Mouse (Mus musculus) gastrocnemius, adult 8-10 months (tissue): ENCODE results near the gene Stom. TPM values are rescaled to one million over a fixed set of nuclear protein-coding genes. Genes with fewer than 3 reads are reported as not detected.
A peak's percentile ranks its signal among the peaks of the same experiment; 100 is the strongest.

Source experiments
- DNase-seq, 2 experiments: peaks; one replicate each; pipeline ENCODE4 v3.0.0; 2022; ENCODE audit warnings: low spot score in 2 of 2
- total RNA-seq, 4 experiments: library from RNA; stranded (reverse); gene quantifications; 2 replicates each; pipeline ENCODE4 v1.2.4; 2022

The Stom gene
- 10 to 100 TPM; 25.3 to 27.8 (median 26.6) TPM for total RNA-seq

DNA sequence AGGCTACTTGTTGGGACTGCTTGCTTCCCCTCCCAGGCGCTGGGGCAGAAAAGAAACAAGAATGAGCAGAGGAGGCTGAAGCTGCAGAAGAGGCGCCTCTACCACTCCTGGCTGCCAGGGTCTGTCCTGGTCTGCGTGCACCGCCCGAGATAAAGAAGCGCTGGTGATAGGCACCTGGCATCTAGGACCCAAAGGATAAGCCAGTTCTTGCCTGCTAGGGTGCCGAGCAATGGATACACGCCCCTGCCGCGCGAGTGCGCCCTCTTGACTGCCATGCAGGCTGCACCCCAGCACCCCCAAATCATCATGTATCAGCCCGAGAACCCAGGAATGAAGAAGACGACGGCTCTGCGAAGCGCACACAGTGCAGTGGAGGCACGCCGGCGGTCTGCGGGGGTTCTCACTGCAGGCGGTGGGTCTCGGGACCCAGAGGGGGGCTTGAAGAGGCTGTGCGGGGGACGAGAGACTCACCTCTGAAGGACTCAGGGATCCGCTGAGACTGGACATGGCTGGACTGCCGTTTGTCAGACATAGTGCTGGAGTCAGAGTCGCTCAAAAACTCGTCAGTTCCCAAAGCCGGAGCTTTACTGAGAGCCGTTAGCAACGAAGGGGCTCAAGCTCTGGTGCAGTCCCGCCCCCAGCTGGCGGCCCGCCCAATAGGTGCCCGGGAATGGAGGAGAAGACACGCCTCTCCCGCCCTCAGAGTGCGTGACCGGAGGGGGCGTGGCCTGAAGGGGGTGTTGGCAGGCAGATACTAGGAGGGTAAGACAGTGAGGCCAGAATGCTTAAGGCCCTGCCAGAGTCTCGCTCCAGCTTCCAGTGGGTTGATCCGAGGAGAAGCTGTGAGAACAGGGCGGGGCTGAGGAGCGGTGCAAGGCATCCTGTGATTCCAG, at the start of gene Stom:
Stom (minus strand) TSS at position 589 of the 893 bp plus-strand sequence.
- peak; percentile 99 to 100 for DNase-seq

DNA sequence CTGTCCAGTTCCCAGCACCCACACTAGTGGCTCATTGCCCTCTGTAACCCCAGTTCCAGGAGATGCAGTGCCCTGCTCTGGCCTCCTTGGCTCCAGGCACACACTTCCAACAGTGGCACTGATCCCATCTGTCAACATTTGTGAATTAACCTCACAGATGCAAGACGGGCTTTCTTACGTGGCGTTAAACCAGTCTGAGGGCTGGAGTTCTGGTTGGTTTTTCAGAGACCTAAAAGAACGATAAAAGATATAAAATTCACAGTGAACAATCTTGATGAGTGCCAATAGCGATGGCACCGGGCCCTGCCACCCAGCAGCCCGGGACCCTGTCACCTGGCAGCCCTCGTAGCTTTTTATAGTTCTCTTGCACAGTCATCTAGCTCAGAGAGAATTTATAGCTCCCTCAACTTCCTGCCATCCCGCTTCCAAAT, 48.7 kb upstream of the Stom start:
- DNase-seq, result peak; percentile 34 to 46

DNA sequence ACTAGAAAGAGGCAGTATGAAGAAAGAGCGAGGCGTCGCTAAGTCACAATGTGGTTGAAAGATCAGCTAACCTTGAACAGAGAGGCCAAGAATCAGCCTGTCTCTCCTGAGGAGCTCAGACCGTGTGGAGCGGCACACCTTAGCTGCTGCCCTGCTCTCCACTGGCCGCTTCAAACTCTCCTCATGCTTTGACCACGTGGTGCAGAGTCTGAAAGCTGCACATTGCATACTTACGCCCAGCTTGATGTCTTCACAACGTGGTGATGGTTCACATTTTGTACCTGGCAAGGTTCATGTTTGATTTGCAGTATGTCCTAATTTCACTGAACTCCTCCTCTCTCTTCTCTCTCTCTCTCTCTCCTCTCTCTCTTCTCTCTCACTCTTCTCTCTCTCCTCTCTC, 42.5 kb upstream of the Stom start:
- no peak for DNase-seq

DNA sequence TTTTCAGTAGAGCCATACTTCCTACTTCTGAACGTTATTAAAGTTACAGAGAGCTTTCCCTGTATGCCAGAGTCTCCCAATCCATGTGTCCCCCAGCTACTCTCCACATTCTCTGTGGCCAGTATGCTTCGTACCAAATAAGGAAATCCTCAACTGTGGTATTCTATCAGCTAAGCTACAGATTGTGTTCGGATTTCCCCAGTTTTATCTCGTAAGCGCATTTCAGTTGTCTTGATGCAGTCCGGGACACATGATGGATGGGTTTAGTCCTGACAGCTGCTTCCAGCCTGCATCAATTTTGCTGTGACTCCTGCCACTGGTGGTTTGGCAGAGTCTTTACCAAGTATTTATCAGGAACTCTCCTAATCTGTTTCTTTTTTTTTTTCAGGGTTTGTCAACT, 40.8 kb upstream of the Stom start:
- DNase-seq, result no peak

DNA sequence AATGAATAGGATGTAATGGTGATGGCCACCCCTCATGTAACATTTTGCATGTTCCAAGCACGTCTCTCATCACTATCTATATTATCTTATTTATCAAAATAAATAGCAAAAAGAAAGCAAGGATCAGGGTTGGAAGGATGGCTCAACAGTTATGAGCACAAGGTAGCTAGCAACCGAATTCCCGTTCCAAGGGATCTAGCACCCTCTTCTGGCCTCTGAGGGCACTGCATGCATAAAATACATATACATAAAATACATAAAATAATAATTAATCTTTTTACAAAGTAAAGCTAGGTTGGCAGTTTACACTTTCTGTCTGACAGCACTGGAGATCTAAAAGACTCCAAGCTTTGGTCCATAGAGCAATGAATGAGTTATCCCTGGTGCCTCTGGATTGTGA, 36.2 kb upstream of the Stom start:
- no peak for DNase-seq

DNA sequence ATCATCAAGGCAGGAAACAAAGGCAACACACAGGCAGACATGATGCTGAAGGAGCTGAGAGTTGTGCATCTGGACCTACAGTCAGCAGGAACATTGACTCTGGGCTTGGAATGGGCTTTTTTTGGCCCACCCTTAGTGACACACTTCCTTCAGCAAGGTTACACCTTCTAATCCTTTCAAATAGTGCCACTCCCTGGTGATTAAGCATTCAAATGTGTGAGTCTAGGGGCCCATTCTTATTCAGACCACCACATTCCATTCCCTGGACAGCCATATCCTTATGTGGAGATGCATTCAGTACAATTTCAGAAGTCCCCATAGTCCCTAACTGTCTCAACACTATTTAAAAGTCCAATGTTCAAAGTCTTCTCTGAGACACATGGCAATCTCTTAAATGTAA, 33.9 kb upstream of the Stom start:
- no peak for DNase-seq

DNA sequence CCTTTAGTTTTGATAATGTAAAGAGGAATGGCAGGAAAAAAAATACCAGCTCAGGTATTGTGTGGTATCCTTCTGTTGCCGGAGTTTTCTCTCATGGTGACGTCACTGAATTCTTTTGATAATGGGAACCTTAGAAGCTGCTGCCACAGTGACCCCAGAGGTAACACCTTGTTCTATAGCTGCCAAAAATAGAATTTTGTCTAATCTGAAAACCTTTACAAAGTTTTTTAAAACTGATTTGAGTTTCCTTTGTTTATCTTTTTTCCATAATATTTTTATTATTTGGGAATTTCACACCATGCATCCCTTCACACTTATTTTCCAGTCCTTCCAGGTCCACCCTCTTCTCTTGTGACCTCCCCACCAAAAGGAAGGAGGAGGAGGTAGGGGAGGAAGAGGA, 30.9 kb upstream of the Stom start, which contains the start of gene 4930568D16Rik:
4930568D16Rik (minus strand) TSS at position 101 of the 400 bp plus-strand sequence.
- no peak for DNase-seq

DNA sequence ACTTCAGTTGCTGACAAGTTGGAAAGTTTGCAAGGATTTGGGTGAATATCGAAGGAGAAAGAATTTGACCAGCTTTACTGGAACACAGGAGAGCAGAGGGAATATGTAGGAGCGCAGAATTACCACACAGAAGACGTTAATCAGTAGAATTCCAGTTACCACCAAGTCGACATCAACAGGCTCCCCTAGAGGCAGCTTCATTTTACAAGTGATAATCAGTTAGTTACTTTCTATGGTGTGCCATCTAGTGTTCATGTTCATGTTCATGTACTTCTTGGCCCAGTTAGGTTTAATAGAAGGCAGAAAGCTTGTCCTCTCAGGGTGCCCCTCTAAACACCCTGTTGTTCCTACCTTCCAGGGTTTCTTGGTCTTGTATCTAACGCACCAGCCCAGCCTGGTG, 12.4 kb upstream of the Stom start:
- DNase-seq, result no peak

DNA sequence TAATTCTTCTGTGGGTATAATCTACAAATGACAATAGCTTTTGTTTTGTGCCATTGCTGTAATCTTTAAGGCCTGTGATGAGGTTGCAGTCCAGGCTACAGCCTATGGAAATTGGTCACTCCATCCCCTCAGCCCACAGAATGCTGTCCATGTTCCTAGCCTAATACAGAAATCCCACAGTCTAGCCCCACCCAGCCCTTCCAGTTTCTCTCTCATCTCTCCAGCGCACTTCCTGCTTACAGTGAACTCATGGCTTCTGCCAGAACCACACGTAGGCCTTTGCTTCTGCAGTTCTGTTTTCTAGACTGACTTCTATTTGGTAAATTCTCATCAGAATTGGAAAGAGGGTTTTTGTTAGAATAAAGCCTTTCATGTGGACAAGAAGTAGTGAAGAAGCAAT, 9.2 kb upstream of the Stom start:
- DNase-seq, result no peak

DNA sequence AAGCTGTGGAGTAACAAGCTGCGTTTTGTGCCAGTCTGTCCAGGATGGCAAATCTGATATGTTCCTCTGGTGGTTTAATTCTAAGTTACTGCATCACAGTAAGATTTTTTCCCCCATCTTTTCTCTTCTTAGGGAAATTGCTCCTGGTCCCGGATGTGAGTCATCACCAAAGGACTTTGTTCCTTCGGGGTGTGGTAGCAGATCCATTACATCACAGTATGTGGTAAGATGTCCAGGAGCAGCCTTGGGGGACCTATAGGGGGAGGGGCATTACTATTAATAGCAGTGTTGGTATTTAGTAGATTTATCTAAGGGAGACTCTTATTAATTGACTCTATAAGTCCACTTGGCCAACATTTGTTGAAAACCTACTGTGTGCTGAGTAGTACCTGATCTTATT, 5.8 kb upstream of the Stom start:
- DNase-seq, result no peak

DNA sequence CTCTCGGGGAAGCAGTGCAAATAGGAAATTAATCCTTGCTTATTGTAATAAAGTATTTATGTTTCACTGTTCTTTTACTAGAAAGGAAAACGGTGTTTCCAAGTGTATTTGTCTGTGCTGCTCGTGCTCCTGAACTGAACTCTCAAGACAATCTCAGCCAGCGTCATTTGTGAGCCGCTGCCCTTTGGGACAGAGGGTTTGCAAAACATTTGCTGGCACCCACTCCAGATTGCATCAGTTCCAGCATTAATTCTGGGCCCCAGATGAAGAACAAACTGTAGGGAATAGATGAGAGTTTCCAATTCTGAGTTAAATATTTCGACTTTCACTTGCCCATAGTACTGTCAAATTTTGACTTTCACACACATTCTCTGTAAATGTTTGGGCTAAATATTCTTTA, 1.9 kb upstream of the Stom start:
- DNase-seq, result peak; percentile 24 to 44

DNA sequence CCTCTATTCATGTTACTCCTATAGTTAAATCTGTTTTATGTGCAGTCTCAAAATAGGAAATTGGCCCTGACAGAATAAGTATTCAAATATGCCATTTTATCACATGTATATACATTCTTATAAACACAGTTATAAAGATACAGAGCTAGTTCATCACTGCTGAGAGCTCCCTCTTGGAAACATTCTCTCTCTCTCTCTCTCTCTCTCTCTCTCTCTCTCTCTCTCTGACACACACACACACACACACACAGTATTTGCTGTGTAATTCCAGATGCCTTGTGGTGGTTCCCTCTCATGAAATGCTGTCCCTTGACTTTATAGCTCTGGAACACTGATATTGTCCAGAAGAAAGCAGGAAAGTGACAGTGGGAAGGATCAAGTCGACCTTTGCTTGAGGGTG, 1.3 kb upstream of the Stom start:
- no peak for DNase-seq

DNA sequence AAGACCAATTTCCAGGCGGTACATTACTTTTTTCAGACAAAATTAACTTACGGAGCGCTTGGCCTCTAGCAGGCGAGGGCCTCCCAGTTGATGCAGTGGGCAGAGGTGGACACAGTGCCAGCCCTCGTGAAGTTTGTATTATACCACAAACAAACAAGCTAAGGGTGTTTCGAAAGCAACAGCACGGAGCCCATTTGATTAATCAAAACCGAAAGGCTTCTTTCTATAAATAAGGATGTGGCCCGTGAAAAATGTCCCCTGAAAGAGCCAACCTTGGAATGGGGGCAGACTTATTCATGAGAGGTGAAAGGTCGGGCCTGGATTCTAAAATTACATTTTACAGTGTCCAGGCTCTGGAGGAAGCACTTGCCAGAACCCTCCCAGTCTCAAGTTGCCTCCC, 643 bp upstream of the Stom start:
- peak; percentile 27 to 32 for DNase-seq

DNA sequence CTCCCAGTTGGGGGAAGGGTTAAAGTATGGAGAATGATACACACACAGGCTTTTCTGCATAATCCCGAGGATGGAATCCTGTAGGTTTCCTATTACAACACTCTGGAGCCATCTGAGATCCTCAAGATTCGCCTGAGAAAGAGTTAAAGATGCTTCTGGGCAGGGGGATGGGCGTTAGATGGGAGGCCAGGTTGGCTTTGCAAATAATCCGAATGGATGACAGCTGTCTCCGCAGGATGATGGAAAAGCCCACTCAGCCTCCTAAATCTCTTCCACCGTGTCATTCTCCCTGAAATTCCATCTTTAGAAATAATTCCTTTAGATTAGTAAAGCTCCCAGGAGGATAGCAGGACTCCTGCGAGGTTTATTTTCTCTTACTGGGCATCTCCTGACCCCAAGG, 1.2 kb downstream of the Stom start:
- no peak for DNase-seq

DNA sequence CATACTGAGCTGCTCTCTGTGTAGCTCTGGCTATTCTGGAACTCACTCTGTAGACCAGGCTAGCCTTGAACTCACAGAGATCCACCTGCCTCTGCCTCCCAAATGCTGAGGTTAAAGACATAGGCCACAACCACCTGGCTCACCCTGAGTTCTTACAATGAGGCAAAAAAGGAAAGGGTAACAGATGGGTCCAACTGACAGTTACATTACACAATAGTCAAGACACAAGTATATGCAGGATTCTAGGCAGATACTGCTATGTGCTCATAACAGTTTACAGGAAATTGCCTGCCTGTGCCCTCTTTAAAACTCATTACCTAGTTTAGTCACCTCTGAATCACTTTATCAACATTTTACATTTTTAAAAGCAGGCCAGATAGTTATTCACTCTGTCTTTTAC, 3.1 kb downstream of the Stom start:
- no peak for DNase-seq

DNA sequence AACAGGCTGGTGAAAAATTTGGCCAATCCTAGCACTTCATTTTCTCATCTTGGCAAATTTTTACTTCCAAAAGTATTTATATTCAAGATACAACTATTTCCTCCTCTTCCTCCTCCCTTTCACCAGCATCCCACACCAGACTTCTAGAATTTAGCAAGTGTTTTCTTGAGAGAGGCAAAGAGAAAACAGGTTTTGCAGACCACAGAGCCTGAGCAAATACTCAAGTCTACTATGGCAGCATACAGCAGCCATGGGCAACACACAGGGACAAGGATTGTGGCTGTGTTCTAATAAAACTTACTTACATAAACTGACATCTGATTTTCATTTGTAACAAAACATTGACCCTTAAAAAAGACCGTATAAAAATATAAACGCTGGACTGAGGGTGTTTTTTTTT, 5.6 kb downstream of the Stom start:
- DNase-seq, result no peak

DNA sequence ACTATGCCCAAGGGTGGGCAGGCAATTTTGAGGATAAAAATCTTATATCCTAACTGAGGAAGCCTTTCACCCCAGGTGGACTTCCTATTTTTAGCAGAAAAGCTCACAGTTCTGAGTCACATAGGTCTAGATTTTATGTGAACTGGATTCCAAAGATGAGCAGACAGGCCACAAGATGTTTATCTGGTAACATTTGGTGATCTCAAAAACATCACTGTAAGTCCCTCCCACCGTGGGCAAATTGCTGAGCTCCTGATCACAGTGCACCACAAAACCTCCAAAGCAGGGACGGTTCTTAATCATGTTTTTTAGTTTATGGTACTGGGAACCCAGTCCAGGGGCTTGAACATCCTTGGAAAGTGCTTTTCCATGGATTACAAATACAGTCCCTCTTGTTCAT, 7.7 kb downstream of the Stom start:
- DNase-seq, result no peak

DNA sequence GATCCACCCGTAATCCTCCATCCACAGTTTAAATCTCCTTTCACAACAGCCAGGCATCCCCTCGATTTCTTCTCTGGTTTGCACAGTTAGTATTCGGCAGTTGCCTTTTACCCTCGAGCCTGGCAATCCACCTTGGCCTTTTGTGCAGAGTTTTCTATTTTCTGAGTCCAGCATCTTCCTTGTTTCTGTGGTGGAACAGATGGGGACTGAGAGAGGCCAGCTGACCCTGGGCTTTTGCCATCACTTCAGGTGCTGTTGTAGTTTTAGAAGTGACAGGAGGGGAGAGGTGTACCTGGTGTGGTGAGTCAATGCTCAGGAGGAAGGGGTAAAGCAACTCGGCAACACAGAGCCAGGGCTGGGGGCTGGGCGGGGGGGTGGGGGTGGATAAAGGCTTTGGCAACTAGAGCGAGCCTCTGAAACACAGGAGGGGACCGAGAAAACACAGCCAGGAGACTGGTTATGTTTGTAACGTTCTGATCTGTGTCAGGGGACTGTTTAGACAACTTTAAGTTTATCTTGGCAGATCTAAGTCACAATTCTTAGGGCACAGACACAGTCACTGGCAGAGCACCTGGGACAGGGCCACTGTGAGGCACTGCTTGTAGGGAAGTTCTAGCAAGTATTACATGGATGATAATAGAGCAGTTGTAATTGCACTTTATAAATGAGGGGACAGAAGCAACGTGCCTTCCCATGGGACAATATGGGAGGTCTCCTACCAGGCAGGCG, 8.5 kb downstream of the Stom start:
- no peak for DNase-seq

DNA sequence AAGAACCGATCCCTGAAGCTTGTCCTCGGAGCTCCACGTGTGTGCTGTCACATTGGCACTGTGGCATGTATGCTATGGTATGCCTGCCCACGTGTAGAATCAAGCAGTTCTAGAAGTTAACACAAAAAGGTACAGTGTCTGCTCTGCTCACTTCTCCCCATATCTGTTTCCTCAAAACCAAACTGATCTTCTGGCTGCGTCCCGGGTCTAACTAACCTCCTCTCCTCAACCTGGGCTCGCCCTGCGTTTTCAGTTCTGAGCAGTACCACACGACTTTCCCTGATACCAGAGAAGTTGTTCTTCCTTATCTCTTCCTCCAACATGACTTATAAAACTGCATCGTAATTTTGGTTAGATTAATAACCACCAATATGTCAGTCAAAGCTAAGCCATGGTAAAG, 9.2 kb downstream of the Stom start:
- no peak for DNase-seq

DNA sequence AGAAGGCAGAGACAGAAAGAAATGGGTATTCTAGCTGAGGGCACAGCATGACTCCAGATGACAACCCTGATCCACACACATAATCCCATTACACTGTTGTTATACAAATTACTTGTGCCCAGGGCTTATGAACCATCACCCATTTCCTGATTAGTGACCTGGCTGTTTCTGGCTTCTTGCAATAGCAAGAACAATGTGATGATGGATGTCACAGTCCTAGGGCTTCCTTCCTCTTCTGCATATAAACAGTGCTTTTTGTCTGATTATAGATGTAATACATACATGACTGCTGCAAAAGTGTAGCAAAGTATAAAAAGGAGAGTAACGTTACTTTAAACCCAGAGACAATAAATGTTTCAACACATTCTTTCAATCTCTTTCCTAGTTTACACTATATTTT, 9.8 kb downstream of the Stom start:
- no peak for DNase-seq

DNA sequence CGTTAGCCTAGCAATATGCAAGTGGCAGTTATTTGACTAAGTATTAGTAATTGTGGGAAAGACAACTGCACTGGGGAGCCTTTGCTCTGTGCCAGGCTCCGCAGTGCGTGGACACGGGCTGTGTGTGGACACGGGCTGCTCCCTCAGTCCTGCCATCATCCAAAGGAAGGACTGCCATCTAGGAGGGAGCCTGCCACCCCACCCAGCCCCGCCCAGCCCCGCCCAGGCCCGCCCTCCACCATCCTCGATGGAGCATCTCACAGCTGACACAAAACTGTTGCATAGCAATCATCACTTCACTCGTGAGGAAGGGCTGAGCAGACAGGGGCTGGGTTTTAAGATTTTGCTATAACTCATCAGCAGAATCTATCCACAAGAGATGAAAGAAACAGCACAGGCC, 10.8 kb downstream of the Stom start:
- no peak for DNase-seq

DNA sequence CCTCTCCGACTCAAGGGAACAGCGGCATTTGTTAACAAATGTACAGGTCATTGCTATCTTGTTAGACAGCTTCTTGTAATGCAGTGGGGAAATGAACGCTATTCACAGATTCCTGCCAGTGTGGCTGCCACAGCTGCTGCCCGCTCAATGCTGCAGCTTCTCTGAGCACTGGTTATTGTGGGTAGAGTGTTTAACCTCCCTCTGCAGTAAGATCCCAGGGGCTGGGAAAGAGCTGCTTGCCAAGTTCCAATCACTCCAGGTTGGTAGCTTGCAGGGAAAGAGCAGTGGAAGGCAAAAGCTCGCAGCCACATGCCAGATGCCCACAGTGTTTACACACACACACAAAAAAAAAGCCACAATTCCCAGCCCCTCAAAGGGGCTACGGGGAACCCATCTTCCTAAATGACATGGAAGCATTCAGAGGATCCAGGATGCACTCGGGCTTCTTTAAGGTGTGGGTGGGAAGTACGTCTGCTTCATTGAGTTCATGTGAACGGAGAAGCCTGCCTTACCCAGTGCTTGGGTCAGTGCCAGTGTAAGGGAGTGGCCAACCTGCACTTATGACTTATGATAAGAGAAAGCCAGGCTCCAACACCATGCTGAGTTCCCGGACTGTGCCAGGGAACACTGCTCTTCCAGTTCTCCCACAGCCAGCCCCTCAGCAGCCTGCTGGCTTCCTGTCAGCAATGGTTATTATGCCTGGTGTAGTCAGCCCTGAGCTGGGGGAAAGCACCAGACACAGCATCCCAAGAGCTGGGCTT, 14.2 kb downstream of the Stom start:
- no peak for DNase-seq
